Mouse (Mus musculus) G1E-ER4 (cell line): Measurements from ENCODE around the gene Rnd2. TPM values are rescaled to one million over a fixed set of nuclear protein-coding genes. Genes with fewer than 3 reads are reported as not detected.

ENCODE experiments used
- GATA1 ChIP-seq: IDR thresholded peaks from one replicate; pipeline ENCODE4 v1.8.0; 2012; ENCODE audit warnings: low read length, inconsistent platforms
- polyA plus RNA-seq: library from polyadenylated mRNA; stranded (reverse); fragments of >175 nt; gene quantifications from 2 replicates; pipeline ENCODE4 v1.2.3, GENCODE M21; 2012

The Rnd2 gene
- polyA plus RNA-seq, 1 experiment = 33.7 TPM

DNA sequence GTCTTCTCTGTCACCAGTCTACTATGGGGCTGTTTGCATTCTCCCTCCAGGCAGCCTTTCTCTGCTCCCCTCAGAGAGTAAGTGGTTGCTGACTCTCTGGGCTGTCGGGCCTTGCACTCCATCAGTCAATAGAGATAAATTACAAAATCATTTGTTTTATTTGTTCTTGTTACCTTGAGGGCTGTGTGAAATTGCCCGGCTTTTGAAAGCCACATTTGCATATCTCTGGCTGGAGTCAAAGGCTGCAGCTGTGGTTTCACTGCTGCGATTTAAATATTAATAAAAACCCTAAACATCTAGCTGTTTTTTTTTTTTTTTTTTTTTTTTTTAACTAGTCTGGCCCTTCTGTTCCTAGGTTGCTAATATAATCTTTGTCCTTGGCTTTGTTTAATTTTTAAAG lies 19.0 kb downstream of the Rnd2 start:
- no peak for TF ChIP-seq GATA1

DNA sequence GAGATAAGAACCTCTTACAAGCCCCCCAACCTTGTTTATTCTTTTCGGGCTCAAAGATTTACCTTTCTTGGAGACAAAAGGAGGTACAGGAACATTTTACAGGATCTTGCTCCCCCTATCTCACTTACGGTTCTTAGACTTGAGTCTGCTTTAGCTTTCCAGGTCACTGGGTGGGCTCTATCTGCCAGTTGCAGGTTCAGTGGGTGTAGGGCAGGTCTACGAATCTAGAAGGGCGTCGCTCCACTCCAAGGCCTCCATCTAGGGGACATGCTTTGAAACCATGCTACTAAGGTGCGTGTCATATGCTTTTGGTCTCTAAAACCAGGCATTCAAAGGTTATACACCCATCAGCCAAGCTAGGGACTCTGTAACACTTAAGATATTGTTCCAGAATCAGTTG lies 19.4 kb downstream of the Rnd2 start:
- TF ChIP-seq GATA1 = no peak

DNA sequence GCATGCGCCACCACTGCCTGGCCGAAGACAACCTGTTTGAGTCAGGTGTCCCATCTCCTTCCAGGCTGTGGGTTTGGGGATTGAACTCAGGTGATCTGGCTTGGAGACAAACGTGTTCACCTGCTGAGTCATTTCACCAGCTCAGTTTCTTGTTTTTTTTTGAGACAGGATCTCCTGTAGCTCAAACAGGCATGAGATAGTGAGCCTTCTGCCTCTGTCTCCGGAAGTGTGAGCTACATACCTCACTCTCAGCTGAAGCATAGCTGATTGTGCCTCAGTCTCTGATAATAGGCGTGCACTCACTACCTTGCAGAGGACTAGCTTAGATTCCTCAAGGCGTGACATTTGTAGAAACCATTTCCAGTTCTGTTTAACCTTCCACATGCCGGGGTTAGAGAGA lies 20.0 kb downstream of the Rnd2 start:
- TF ChIP-seq GATA1 = no peak

DNA sequence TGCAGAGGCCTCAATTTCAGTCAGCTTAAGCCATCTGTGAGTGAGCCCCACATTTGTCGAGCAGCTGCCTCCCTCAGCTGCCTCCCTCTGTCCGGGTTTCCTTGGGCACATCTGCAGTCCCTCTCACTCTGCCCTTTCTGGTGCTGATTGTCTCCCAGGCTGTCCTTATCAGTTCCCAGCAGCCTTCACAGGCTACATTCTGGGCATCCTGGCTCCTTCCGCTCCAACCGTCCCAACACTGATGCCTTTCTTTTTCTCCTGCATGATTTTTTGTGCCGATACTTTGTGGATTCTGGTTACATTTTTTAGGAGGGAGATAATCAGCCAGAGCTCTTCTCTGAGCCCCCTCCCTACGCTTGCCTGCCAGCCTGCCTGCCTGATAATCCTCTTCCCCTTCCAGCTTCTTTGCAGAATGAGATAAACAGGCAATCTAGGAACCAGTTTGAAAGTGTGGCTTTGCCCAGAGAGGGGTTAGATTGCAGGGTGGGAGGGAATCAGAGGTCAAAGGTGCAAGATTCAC lies 20.8 kb downstream of the Rnd2 start:
- peak; percentile 95 for TF ChIP-seq GATA1

DNA sequence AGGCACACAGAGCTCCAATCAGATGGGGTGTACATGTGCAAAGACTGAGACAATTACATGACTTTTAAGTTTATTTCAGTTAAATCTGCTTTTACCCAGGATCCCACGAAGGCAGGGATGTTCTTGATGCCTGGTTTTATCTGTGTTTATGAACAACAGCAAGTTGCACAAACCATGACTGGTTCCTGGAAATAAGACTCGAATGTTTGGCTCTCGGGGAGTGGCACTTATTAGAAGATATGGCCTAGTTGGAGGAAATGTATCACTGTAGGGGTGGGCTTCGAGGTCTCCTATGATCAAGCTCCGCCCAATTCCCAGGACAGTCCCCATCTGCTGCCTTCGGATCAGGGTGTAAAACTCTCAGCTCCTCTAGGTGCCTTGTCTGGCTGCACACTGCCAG lies 21.3 kb downstream of the Rnd2 start:
- TF ChIP-seq GATA1 = no peak

DNA sequence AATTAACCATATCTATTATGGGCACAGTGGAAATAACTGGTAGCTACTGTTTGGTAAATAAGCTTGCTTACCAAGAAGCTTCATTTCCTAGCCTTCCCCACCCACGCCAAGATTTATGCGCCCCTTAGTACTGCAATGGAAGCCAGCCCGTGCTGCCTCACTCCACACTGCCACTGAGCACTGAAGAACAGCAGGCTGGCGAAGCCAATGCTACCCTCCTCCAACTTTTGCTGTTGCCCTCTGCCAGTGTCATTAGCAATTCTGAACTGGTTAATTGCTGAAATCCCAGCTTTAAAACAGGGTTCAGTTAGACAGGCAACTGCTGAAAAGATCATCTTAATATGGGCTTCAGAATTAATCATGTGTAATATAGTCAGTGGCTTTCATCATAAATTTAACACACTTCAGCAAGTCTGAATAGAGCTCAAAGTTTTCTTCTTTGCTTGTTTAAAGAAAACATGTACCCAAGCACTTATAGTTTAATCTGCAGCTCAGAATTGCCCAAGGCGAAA lies 41.5 kb downstream of the Rnd2 start:
- no peak for TF ChIP-seq GATA1

DNA sequence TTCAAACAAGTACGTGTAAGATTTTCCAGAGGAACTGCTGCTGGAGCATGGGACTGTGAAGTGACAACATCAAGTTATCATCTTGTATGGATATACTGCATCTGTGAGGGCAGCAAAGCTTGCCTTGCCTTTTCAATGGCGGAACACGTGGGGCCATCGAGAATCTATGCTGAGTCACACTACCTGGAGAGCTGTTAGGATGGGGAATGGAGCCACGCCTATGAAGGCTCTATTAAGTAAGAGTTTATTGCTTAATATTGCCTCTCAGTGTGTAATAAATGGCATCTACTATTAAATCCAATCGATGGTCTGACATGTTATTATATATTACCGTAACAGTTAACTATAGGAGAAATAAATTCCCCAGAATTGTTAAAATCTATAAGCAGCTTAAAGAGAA lies 42.3 kb downstream of the Rnd2 start:
- TF ChIP-seq GATA1 = no peak

DNA sequence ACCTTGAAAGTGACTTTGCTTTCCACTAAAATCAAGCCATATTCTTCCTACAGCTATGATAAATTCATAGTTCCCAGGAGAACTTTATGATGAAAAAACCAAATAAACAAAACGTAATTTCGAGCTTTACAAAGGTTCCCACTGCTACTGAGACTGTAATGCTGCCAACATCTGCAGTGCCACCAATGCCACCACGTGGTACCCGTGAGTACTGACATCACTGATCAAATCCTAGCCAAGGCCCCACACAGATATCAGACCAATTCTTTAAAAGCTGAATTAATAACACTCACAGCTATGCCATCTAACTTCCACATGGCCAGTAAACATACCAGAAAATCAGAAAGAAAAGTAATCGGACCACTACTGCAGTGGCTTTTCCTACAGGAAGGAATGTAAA lies 54.1 kb downstream of the Rnd2 start:
- TF ChIP-seq GATA1 = no peak

DNA sequence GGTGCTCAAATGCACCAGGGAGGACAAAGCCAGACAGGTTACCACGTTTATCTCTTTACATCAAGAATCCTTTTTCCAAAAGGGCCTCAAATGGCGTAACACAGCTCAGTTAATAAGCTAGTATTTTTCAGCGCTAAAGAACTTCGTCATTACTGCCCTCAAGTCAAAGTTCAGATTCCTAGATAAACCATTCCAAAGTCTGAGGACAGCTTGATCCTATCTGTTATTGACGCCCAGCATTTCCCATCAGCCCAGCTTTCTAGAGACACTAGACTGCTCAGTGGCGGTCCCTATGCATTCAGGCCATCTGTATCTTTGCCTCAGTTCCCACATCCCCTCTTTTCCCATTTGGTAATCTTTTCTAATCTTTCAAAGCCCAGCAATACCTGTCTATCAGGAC lies 54.6 kb downstream of the Rnd2 start:
- no peak for TF ChIP-seq GATA1

Other genes with a start within 250 kb of the Rnd2 start
- gene Ezh1, start 238.5 kb upstream of the Rnd2 start, polyA plus RNA-seq = 1.3 and 3.6 TPM in 2 replicates
- gene Ramp2, start 219.0 kb upstream of the Rnd2 start, polyA plus RNA-seq = 0.08 TPM in 1 of 2 replicates, not detected in the other
- 122 and 174 TPM in 2 replicates for gene Vps25, start 211.3 kb upstream of the Rnd2 start, polyA plus RNA-seq
- gene Wnk4, start 204.4 kb upstream of the Rnd2 start, polyA plus RNA-seq = 60.9 and 68.4 TPM in 2 replicates
- gene Cntd1, start 186.0 kb upstream of the Rnd2 start, polyA plus RNA-seq = 0.06 TPM in 2 replicates
- gene Coa3, start 185.9 kb upstream of the Rnd2 start, polyA plus RNA-seq = 23.1 and 57.7 TPM in 2 replicates
- gene Becn1, start 162.7 kb upstream of the Rnd2 start, polyA plus RNA-seq = 127 and 150 TPM in 2 replicates
- 79.5 and 97.2 TPM in 2 replicates for gene Psme3, start 148.8 kb upstream of the Rnd2 start, polyA plus RNA-seq
- 6.2 and 8.6 TPM in 2 replicates for gene Aoc2, start 139.9 kb upstream of the Rnd2 start, polyA plus RNA-seq
- 0.05 TPM in 1 of 2 replicates, not detected in the other for gene Aoc3, start 134.4 kb upstream of the Rnd2 start, polyA plus RNA-seq
- gene G6pc, start 97.4 kb upstream of the Rnd2 start, polyA plus RNA-seq = not detected in 2 replicates
- 79.1 and 84.8 TPM in 2 replicates for gene Aarsd1, start 47.4 kb upstream of the Rnd2 start, polyA plus RNA-seq
- 0.81 and 1.8 TPM in 2 replicates for gene Gm27029, start 40.2 kb upstream of the Rnd2 start, polyA plus RNA-seq
- 6.9 and 7.2 TPM in 2 replicates for gene Rundc1, start 39.9 kb upstream of the Rnd2 start, polyA plus RNA-seq
- gene Ptges3l, start 39.7 kb upstream of the Rnd2 start, polyA plus RNA-seq = 0.25 and 0.30 TPM in 2 replicates
- 482 and 957 TPM in 2 replicates for gene Rpl27, start 22.7 kb upstream of the Rnd2 start, polyA plus RNA-seq
- 35.5 and 37.1 TPM in 2 replicates for gene Ifi35, start 16.6 kb upstream of the Rnd2 start, polyA plus RNA-seq
- gene Vat1, start 1.2 kb downstream of the Rnd2 start, polyA plus RNA-seq = 282 and 396 TPM in 2 replicates
- gene Brca1, start 87.0 kb downstream of the Rnd2 start, polyA plus RNA-seq = 3.8 and 27.2 TPM in 2 replicates
- 86.3 and 105 TPM in 2 replicates for gene Nbr1, start 87.2 kb downstream of the Rnd2 start, polyA plus RNA-seq
- gene Tmem106a, start 117.2 kb downstream of the Rnd2 start, polyA plus RNA-seq = 0.46 and 0.69 TPM in 2 replicates
- gene Gm11634, start 134.3 kb downstream of the Rnd2 start, polyA plus RNA-seq = not detected in 2 replicates
- gene Rdm1, start 162.2 kb downstream of the Rnd2 start, polyA plus RNA-seq = 1.7 and 1.9 TPM in 2 replicates
- gene Arl4d, start 200.5 kb downstream of the Rnd2 start, polyA plus RNA-seq = 1.3 TPM in 2 replicates